Mouse (Mus musculus): Measurements from ENCODE around the gene Chn1.

Chn1 gene

DNA sequence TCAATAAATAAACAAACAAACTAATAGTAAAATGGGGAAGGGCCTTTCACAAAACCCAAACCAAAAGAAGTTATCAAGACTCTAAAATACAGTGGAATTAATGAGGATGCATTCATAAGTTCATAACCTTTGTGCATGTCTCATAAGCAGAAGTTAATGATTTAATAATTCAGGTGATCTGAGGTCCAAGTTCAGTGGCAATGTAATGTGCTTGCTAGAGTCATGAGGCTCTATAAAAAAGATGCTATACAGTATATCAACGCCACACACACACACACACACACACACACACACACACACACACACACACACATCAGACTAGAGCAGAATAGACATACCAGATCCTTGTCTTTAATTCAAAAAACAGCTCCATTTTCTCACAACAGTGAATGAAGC lies 28.8 kb downstream of the Chn1 start:
- DNase-seq (ENCODE audit: low read depth, low spot score): no peak

DNA sequence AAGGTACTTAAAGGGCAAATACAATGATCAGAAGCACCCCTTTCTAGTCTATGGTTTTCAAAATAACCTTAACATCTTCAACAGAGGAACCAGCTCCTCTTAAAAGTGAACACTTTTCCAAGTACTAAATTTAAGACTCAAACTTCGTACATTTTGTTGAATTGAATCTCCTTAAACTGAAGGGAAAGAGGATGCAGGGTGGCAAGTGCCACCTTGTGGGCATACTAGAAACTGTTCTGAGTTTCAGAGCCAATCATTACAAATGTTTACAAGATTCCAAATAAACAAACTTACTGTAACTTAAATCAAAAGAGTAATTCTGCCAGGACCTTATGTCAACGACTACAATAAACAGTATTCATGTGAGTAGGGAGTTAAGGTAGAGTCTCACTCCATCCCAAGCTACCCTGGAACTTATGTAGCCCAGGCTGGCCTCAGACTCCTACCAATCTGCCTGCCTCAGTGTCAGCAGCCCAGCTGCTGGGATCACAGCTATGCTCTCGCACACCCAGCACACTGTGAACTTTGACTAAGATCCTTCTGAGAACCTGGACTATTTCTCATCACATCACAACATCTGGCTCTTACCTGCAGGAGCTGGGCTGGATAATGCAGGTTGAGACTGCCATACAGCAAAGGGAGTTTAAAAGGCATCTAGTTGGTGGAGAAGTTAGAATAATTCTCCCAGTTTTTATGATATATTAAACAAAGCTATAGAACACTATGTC lies 29.3 kb downstream of the Chn1 start:
- DNase-seq (ENCODE audit: low read depth, low spot score): no peak

DNA sequence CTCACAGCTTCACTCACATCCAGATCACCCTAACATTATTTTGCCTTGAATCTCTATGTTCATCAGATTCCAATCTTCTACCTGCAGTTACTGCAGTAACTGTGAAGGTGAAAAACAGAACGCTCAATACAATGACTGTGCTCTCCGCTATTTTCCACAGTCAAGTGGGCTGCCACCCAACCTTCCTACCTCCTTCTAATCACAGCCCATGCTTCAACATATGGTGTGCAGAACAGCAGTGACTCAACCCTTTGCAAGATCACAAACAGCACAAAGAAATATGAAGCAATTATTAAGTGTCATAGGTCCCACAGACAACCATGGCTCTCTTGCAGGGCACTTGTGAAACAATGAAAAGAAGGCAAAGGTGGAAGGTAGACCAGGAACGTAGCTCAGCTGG lies 33.9 kb downstream of the Chn1 start:
- DNase-seq (ENCODE audit: low read depth, low spot score): no peak

DNA sequence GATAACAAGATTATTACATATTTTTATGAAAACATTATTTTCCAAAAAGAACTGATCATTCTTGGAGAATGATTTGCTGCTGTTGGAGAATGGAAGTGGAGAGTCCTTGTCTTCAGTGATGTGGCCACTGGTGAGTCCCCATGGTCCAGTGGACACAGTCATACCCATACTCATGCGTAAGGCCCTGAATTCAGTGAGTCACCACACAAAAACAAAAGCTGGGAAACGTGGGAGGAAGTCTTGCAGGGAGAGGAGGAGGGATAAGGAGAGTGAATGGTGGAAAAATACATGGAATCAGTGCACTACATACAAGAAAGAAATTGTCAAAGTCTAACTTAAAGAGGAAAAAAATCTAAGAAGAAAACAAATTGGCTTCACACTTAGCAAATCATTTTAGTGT lies 47.3 kb downstream of the Chn1 start:
- no peak for DNase-seq (ENCODE audit: low read depth, low spot score)

DNA sequence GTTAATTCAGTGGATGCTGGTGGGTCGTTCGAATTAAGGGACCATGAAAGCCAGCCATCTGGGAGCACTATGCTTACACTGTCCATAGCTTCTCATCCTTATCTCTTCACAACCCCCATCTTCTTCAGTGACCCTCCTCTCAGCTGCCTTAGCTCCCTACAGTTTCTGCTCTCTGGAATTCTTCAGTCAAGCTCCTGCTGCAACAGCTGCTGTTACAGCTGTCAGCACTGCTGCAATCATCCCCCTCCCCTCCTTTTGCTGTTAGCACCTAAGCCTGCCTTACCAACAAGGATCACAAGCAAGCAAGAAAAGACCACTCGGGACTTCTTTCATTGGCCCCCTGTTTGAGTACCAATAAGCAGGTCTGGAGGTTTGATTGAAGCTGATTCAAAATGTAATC lies 50.2 kb downstream of the Chn1 start:
- no peak for DNase-seq (ENCODE audit: low read depth, low spot score)

DNA sequence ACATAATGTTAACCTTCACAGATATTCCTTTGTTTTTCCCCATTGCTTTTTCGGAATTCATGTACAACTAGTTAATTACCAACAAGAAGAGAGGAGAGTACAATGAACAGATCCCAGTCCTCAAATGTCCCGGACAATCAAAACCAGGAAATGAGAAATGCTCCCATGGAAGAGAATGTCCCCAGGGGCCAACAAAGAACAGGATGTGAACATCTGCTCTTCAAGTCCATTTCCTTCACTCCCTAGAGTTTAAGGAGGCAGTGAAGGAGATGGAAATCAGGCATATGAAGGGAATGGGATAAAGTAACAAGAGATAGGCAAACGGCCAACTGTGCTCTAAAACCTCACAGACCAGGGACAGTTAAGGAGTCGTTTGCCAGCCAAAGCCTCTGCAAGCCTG lies 53.3 kb downstream of the Chn1 start:
- no peak for DNase-seq (ENCODE audit: low read depth, low spot score)

DNA sequence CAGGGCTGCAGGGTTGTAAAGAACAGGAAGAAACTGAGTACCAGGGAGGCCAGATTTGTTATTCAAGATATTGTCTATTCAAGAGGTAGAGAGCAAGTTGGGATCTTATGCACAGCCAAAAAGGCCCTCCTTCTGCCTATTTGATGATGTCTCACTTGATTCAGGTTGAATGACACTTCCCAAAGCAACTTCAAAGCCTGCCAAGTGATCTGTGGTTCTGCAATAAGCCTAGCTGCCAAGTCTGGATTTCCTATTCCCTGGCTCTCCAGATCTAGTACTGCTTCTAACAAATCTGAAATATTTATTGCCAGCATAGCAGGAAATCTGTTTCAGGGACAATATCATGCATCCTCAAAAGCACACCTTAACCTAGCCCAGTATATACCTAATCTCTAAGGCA lies 62.7 kb downstream of the Chn1 start:
- no peak for DNase-seq (ENCODE audit: low read depth, low spot score)

DNA sequence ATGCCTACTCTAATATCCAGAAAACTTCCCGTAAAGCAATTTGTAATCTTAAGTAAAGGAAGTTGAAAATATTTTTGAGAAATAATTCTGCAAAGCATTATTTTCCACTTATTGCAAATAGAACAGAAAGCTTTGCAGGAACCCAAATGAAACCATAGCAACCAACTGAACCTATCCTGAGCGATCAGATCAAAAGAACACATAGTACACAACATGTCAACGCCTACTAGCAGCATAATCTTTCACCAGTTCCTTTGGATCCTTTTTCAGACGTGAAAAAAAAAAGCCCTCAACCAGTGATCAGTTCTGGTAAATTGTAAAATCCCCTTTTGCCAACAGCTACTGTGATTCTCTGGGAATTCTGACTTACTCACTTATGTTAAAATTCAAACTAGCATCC lies 82.1 kb downstream of the Chn1 start:
- no peak for DNase-seq (ENCODE audit: low read depth, low spot score)

DNA sequence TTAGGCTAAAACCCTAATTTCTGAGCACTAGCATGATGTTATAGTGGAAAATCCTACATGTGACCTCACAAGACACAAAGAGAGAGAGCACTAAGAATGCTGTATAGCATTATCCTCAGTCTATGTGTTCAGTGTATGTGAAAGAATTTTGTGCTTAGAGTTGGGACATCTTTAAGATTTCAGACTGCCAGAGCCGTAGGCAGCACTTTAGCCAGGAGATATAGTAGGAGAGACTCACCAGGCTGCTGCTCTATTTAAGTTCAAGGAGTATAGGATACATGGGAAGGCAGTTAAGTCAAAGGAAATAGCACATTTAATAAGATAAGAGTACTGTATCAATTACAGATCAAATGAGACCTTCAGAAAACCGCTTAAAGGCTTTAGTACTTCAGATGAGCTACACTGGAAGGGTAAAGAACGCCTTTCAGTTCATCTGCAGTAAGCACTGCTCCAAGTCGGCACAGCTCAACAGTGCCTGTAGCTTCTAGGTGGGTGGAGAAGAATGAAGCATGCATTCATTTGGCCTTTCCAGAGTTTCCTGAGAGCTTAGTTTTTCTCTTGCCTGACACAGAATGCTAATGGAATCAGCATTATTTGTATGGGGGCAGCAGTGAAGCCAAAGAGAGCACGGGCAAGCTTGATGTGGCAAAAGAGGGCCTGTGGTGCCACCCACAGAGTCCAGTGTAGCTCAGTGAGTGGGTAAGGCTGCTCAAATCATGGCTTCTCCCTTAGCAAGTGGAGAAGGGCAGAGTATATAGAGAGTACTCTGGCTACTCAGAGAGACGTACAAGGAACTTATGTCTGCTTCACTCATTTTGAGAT lies 84.2 kb downstream of the Chn1 start:
- no peak for DNase-seq (ENCODE audit: low read depth, low spot score)

DNA sequence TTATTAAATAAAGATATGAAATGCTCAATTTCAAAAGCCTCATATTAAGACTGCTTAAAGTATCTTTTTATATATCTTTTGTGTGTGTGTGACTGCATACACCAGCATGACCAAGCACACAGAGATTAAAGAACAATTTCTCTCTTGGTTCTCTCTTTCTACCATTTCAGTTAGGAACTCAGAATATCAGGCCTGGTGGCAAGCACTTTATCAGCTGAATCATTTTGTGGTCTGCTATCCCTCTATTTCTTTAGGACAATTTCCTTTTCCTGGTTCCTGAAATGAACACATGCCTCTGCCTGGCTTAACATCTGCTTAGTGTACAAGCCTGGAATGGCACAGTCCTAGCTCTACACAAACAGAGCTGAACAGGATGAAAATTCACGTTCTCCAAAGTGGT lies 92.6 kb downstream of the Chn1 start:
- no peak for DNase-seq (ENCODE audit: low read depth, low spot score)

DNA sequence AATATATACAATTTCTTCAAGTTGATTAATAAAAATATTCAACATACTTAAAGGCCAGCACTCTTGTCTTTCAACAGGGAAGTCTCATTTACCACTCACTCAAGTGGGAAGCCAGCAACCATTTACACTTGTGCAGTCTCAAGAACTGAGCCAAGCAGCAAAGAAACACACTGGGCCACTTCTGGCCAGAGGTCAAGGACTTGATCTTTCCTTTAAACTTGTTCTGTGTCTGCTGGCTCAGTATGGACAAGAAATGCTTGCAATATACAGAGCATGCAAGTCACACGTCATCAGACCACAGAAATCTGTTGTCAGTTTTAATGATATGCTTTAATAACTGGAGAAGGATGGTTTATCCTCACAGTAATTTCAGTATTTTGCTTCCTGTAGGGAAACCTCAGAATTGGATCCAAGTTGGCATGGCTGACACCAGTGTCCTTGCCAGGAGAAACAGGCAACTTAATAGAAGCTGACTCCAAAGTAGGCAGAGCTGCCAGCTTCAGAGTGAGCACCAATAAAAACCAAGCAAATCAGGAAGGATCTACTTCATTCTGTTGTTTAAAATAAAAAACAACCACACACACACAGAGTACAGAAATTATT lies 94.6 kb downstream of the Chn1 start:
- no peak for DNase-seq (ENCODE audit: low read depth, low spot score)

DNA sequence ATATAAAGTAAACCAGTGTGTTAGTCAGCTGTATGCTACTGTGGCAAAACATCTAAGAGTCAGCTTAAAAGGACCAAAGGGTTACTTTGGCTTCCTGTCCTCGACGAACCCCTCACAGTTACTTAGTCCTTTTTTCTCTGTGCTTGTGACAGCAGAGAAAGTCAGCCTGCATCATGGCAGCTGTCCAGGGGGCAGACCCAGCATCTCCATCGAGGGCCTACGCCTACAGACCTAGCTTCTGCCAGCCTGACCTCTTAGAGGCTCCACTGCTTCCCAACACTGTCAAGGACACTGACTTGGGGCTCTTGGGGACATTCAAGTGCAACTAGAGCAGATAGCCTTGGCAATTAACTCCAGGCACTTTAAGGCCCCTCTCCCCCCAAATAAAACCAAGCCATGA lies 106.5 kb downstream of the Chn1 start:
- DNase-seq (ENCODE audit: low read depth, low spot score): no peak

DNA sequence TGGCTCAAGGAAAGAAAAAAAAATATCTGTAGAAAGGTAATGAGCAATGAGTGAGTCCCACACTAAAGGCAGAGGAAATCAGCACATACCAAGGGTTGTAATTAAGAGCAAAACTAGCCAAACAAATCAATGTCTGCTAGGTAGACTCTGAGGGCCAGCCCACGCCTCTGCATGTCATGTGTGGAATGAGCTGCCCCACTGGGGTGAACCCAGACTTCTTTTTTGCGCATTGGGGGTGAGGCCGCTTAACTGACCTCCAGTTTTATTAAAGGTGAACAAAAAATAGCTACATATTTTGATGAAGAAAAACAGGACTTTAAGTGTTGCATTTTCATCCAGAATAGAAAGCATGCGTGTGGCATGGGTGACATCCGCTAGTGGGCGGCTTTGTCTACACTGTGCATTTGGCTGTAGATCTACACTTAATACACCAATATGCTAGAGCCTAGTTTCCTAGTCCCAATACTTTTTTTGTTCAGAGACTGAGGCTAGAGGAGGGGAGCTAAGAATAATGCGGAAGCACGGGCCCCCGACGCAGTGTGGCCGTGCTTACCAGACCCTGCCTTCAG lies 114.5 kb downstream of the Chn1 start:
- no peak for DNase-seq (ENCODE audit: low read depth, low spot score)

DNA sequence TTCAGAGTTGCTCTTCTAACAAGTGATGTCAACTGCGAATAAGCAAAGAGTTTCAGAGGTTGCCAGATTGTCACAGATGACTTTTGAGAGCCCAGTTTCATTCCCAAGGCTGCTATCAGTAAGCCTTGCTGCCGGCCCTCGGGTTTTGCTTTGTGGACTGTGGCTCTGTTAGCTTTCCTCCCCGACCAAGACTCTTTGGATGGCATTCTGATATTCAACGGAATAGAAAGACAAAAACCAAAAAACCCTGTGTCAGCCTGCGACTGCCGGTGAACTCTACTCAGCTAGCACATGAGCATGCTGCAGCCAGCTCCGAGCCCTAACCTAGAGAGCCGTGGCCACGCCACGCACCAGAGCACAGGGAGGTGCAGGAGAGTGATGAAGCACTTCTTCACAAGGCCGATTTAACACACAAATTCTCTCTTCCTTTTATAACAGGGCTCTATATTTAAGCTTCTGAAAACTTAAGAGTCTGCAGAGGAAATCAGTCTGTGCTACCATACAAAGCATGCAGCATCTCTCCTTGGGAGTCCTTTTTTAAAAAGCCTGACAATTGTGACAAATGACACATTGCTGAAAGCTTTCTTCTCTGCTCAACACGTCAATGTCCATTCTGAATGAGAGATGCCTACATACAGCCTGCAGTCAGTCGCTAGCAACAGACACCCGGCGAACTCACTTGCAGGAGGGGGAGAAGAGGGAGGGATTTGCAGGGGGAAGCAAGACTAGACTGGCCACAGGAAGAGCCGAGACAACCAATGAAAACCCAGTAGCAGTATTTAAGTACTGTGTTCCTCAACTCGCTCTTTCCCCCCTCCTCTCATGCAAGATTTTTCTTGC lies 115.2 kb downstream of the Chn1 start:
- DNase-seq (ENCODE audit: low read depth, low spot score): no peak

DNA sequence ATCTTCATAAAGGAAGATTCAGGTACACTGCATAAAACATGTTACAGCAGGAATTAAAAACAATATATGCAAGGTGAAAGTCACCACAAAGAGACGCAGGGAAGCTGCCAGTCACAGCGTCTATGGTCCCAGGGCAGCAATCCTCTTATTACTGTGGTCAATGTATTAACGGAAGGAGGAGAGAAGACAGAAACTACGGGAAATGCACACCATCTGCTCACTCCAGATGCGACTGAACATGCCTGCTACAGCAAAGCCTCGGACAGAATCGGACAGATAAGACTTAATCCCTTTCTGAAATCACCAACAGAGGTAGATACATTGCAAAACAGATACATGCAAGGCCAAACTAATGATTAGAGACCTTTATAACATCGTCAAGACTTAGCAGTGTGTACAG lies 116.1 kb downstream of the Chn1 start:
- DNase-seq (ENCODE audit: low read depth, low spot score): no peak

DNA sequence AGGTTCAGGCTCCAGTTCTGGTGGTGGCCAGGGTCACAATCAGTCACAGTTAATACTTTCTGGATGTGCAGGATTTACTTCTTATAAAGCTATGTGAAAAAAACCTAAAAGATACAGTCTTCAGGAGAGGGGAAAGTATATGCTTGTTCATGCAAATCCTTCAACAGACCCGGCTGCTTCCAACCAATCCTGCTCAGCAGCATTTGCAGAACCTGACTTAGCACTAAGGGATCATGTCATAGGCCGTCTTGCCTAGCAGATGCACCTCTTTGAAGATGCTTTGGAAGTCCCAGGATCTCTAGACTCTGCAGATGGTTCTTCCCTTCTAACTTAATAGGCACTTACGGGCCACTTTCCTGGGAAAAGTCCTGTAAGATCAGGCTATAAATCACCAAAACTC lies 117.2 kb downstream of the Chn1 start:
- DNase-seq (ENCODE audit: low read depth, low spot score): no peak

DNA sequence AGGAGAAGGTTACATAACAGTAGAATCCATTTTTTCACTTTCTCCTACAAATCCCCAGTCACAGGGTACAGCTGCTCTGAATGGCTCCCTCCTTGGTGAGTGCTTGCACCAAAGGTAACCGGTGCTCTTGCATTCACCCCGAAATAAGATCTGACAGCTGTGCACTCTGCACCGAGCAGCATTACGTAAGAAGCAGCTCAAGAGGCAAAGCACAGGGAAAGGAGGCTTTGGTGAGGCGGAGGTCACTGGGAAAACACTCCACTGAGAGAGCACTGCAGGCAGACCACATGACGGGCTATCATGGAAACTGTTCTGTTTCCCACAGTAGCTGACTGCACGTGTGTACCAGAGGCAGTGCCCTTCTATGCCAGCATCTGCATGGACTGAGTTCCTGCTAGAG lies 118.0 kb downstream of the Chn1 start:
- DNase-seq (ENCODE audit: low read depth, low spot score): no peak

DNA sequence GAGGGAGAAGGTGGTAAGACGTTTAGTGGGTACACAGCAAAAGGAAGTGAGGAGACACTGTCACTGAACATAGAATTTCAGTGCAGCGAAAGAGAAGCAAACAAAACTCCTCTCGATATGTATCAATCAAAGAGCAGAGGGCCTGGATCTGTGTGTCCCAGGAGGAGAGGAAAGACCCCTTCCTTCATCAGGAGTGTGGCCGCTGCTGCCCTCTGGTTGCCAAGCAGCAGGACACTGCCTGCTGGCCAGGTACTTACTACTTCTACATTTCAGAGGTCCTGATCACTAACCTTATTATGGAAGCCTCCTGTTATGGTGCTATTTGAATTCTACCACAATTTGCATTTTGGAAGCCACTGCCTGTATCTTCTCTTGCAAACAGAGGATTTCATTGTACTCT lies 119.5 kb downstream of the Chn1 start:
- no peak for DNase-seq (ENCODE audit: low read depth, low spot score)

DNA sequence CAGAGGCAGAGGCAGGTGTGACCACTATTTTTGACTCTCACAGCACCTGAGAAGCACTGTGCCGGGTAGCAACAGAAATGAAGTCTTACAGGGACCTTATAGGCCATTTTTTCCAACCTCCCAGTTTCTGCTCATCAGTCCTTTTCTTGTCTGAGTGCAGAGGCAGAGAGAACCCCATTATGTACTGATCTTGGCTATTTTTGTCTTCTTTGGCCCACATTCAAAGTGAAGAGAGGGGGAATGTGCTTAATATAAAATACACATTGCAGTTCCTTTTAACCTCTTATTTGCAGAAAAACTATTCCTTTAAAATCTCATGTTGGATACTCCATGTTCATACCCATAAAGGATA lies 120.3 kb downstream of the Chn1 start:
- DNase-seq (ENCODE audit: low read depth, low spot score): no peak

DNA sequence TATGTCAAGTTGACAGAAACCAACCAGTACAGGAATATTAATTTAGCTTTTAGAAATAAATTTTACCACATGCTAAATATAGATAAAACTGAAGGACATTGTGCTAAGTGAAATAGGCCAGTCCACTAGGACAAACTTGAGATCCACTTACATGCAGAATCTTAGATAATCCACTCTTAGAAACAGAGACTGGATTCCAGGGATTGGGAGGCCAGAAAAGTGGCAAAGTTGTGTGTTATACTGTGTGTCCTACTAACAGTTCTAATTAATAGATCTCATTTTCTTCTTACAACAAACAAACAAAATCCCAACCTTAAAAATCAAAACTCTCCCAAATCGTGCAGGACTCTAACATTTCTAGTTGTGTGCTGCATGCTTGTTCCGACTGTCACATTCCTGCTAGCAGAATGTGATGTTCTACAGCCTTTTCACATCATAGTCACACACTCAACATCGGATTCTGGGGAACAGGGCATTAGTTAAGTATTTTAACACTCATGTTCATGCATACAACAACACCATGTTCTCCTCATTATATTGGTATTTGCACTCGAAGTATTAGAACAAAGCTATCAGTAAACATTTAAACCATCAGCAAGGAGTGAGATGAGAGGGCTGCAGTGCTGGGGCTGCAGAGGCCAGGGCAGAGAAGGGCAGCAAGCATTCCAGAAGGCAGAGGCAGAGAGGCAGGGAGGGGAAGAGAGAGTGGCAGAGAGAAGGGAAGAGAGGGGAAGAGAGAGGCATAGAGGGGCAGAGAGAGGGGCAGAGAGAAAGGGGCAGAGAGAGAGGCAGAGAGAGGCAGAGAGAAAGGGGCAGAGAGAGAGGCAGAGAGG lies 120.9 kb downstream of the Chn1 start:
- no peak for DNase-seq (ENCODE audit: low read depth, low spot score)

DNA sequence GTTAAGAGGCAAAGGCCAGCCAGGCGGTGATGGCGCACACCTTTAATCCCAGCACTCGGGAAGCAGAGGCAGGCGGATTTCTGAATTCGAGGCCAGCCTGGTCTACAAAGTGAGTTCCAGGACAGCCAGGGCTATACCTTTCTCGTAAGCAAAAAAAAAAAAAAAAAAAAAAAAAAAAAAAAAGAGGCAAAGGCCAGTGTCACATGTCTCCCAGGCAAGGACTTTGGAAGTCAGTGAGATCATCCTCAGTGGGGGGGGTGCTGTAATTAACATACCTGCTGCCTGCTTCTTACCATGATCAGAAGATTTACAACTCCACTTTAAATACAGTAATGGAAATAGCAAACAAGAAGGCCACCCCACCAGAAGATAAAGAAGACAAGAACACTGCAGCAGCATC lies 137.5 kb downstream of the Chn1 start:
- no peak for DNase-seq (ENCODE audit: low read depth, low spot score)

All from WW6 (cell line).